ENCODE assay signal across 8 mouse cellular contexts in the genomic region with DNA sequence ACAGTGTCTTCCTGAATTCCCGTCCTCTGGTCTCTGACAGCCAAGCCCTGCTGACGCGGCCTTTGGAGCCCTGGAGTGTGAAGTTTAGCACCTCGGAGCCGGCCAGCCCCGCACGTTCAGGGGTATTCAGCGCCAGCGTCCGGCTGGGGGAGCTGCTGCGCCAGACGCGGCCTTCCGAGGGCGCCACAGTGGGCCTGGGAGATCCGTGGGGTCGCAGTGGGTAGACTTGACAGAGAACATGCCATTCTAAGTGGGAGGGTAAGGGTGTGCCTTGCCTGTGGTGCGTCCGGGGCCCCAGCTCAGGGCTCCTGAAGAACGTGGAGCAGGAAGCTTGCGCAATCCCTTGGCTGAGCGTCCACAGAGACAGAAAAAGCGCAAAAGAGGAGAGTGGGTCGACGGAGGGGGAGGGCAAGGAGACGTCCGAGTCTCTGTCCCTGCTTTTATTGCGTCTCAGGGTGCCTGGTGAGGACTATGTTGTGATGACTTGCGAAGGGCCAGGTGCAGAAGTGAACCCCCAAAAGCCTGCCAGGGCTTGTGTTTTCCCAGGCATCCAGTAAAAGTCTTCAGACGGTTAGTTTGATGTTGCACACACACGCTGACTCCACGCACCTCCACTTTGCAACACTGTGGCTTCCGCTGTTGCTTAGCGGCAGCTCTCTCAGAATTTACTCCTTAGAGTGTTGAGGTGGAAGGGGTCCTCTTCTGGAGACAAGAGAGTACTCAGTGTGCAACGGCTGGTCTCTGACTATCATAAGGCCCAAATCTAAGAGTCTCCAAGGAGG. TPM values are rescaled to one million over a fixed set of nuclear protein-coding genes. Genes with fewer than 3 reads are reported as not detected.
DNase-seq lines count a peak whose midpoint lies in the region; ATAC-seq and TF ChIP-seq lines count a peak whose summit lies in the region.

No protein-coding gene starts in this region.

- TF ChIP-seq POLR2A in embryonic fibroblast, embryonic 13.5 days (IDR thresholded peaks at IDR 0.05; ENCODE audit: low read depth, low read length): no peak

- no peaks in the 10 kb centered on the region for H3K9me3 ChIP-seq in forebrain, embryonic 10.5 days
- H3K9me3 ChIP-seq in forebrain, embryonic 16.5 days (ENCODE audit: control insufficient read depth, low read length): no peaks in the 10 kb centered on the region
- no peaks in the 10 kb centered on the region for H3K9me3 ChIP-seq in hindbrain, embryonic 16.5 days (ENCODE audit: control insufficient read depth, low read length)
- H3K9me3 ChIP-seq in liver, embryonic 11.5 days (ENCODE audit: control insufficient read depth, low read length): no peaks in the 10 kb centered on the region
- no peaks in the 10 kb centered on the region for H3K9me3 ChIP-seq in midbrain, postnatal 0 days (ENCODE audit: low read length)

- H3K4me2 ChIP-seq in forebrain, embryonic 16.5 days (ENCODE audit: low read length): no peak overlapping the region
- peak overlapping the region; percentile 1; the same call in 1 of the 2 replicates for H3K4me2 ChIP-seq in hindbrain, embryonic 16.5 days (ENCODE audit: low read length)
- peak overlapping the region; percentile 12 for H3K4me2 ChIP-seq in liver, embryonic 11.5 days
- no peak overlapping the region for H3K4me2 ChIP-seq in midbrain, postnatal 0 days (ENCODE audit: low read depth, low read length, poor library complexity, severe bottlenecking)

- no peaks in the 10 kb centered on the region for H3K36me3 ChIP-seq in forebrain, embryonic 10.5 days (replicated peaks)
- H3K36me3 ChIP-seq in forebrain, embryonic 16.5 days (ENCODE audit: control insufficient read depth, insufficient read depth): no peaks in the 10 kb centered on the region
- H3K36me3 ChIP-seq in hindbrain, embryonic 16.5 days (ENCODE audit: control insufficient read depth, insufficient read depth, low read length): no peaks in the 10 kb centered on the region
- H3K36me3 ChIP-seq in liver, embryonic 11.5 days (ENCODE audit: control insufficient read depth, insufficient read depth, low read length): no peaks in the 10 kb centered on the region
- H3K36me3 ChIP-seq in midbrain, postnatal 0 days (ENCODE audit: insufficient read depth, low read length): no peaks in the 10 kb centered on the region

- WGBS in forebrain, embryonic 10.5 days: 2% methylated on average over 35 of the region's 35 CpGs
- WGBS in forebrain, embryonic 16.5 days: 7% methylated on average over 35 of the region's 35 CpGs
- WGBS in hindbrain, embryonic 16.5 days: 2% methylated on average over 34 of the region's 35 CpGs
- WGBS in liver, embryonic 11.5 days: 3% methylated on average over 35 of the region's 35 CpGs
- WGBS in midbrain, postnatal 0 days: 3% methylated on average over 34 of the region's 35 CpGs

- peaks cover 89% of the 10 kb centered on the region for H3K4me1 ChIP-seq in forebrain, embryonic 10.5 days
- H3K4me1 ChIP-seq in forebrain, embryonic 16.5 days (replicated peaks; ENCODE audit: control insufficient read depth, insufficient read depth, low read length): peaks cover 52% of the 10 kb centered on the region
- H3K4me1 ChIP-seq in embryonic fibroblast, embryonic 13.5 days (ENCODE audit: control insufficient read depth, insufficient read depth, low read length): peaks cover 9% of the 10 kb centered on the region
- H3K4me1 ChIP-seq in hindbrain, embryonic 16.5 days (ENCODE audit: control insufficient read depth, insufficient read depth, low read depth, low read length): peaks cover 42% of the 10 kb centered on the region
- H3K4me1 ChIP-seq in liver, embryonic 11.5 days (replicated peaks; ENCODE audit: control insufficient read depth, insufficient read depth, low read length): peaks cover 44% of the 10 kb centered on the region
- peaks cover 20% of the 10 kb centered on the region; the same call in 1 of the 2 replicates for H3K4me1 ChIP-seq in midbrain, postnatal 0 days (ENCODE audit: insufficient read depth, low read length)

- TF ChIP-seq CTCF in embryonic fibroblast, embryonic 13.5 days (IDR thresholded peaks at IDR 0.05; ENCODE audit: borderline replicate concordance, insufficient read depth, low read length): 0 out of 2 replicates have a peak, but pooled peaks have one; percentile 4
- TF ChIP-seq CTCF in midbrain, postnatal 0 days (IDR thresholded peaks at IDR 0.05): peak; percentile 38

- no peak for ATAC-seq in forebrain, embryonic 16.5 days
- ATAC-seq in hindbrain, embryonic 16.5 days: no peak
- no peak for ATAC-seq in liver, embryonic 11.5 days (replicated peaks; ENCODE audit: low FRiP score)
- no peak for ATAC-seq in midbrain, postnatal 0 days (ENCODE audit: low FRiP score)

- no peak for DNase-seq in forebrain, embryonic 10.5 days (ENCODE audit: extremely low spot score, low spot score)
- peak; percentile 82 for DNase-seq in adrenal gland, adult 2 months
- DNase-seq in liver, embryonic 11.5 days (ENCODE audit: low spot score): peak; percentile 51
- DNase-seq in midbrain, postnatal 0 days (ENCODE audit: low spot score): no peak
- DNase-seq in yolk sac, embryonic 10.5 days (ENCODE audit: low spot score): no peak

- 0 out of 2 replicates have a peak overlapping the region, but pooled peaks have one; percentile 44 for H3K27ac ChIP-seq in forebrain, embryonic 10.5 days
- no peak overlapping the region for H3K27ac ChIP-seq in forebrain, embryonic 16.5 days (ENCODE audit: low read length)
- no peak overlapping the region for H3K27ac ChIP-seq in embryonic fibroblast, embryonic 13.5 days (ENCODE audit: insufficient read depth, low read length)
- H3K27ac ChIP-seq in hindbrain, embryonic 16.5 days (ENCODE audit: low read depth, low read length): no peak overlapping the region
- no peak overlapping the region for H3K27ac ChIP-seq in liver, embryonic 11.5 days (ENCODE audit: low read depth, low read length)
- H3K27ac ChIP-seq in midbrain, postnatal 0 days (ENCODE audit: low read depth, low read length): no peak overlapping the region

- peak overlapping the region; percentile 88; the same call in 1 of the 2 replicates for H3K4me3 ChIP-seq in forebrain, embryonic 10.5 days
- no peak overlapping the region for H3K4me3 ChIP-seq in forebrain, embryonic 16.5 days (replicated peaks; ENCODE audit: low read length)
- H3K4me3 ChIP-seq in embryonic fibroblast, embryonic 13.5 days (ENCODE audit: insufficient read depth, low read length): no peak overlapping the region
- H3K4me3 ChIP-seq in hindbrain, embryonic 16.5 days (ENCODE audit: low read length): no peak overlapping the region
- H3K4me3 ChIP-seq in liver, embryonic 11.5 days (ENCODE audit: low read depth, low read length): peak overlapping the region; percentile 1
- no peak overlapping the region for H3K4me3 ChIP-seq in midbrain, postnatal 0 days (ENCODE audit: low read depth, low read length)

- peaks cover 94% of the 10 kb centered on the region for H3K27me3 ChIP-seq in forebrain, embryonic 10.5 days (ENCODE audit: poor library complexity, severe bottlenecking)
- peaks cover 24% of the 10 kb centered on the region for H3K27me3 ChIP-seq in forebrain, embryonic 16.5 days (replicated peaks; ENCODE audit: control insufficient read depth, insufficient read depth, low read length)
- H3K27me3 ChIP-seq in hindbrain, embryonic 16.5 days (replicated peaks; ENCODE audit: control insufficient read depth, insufficient read depth, low read length): peaks cover 14% of the 10 kb centered on the region
- peaks cover 92% of the 10 kb centered on the region for H3K27me3 ChIP-seq in liver, embryonic 11.5 days (replicated peaks; ENCODE audit: control insufficient read depth, insufficient read depth, low read length)
- H3K27me3 ChIP-seq in midbrain, postnatal 0 days (ENCODE audit: insufficient read depth, low read length): peaks cover 11% of the 10 kb centered on the region; the same call in 1 of the 2 replicates

- no peak overlapping the region for H3K9ac ChIP-seq in forebrain, embryonic 16.5 days (replicated peaks; ENCODE audit: low read depth, low read length)
- H3K9ac ChIP-seq in hindbrain, embryonic 16.5 days (ENCODE audit: low read depth, low read length): no peak overlapping the region
- H3K9ac ChIP-seq in liver, embryonic 11.5 days (ENCODE audit: low read depth, low read length): no peak overlapping the region
- no peak overlapping the region for H3K9ac ChIP-seq in midbrain, postnatal 0 days (replicated peaks; ENCODE audit: low read length, poor library complexity, severe bottlenecking)

RNA-seq across cellular contexts. Expression of a gene that starts 1.5 kb away (rescaled TPM):
- 3.3 and 4.6 TPM in 2 replicates for polyA plus RNA-seq in forebrain, embryonic 10.5 days (2016; fragmentation: Nextera tagmentation; extraction: Ambion mirVana)
- 18.1 and 18.5 TPM in 2 replicates for polyA plus RNA-seq in forebrain, embryonic 16.5 days (2015; fragmentation: Nextera tagmentation; extraction: Ambion mirVana)
- total RNA-seq in adrenal gland, adult 2 months (2021): 100 to 1,000 TPM; 144 to 197 TPM
- 89.0 and 127 TPM in 2 replicates for polyA plus RNA-seq in adrenal gland, adult 2 months (2012; rRNA removed)
- 11.2 and 11.8 TPM in 2 replicates for polyA plus RNA-seq in embryonic fibroblast, embryonic 13.5 days (2011; ENCODE audit: insufficient read length, low read depth, missing spikeins)
- 23.4 and 24.8 TPM in 2 replicates for polyA plus RNA-seq in hindbrain, embryonic 16.5 days (2015; fragmentation: Nextera tagmentation; extraction: Ambion mirVana)
- 5.1 TPM in 2 replicates for polyA plus RNA-seq in liver, embryonic 11.5 days (2014; fragmentation: Nextera tagmentation; extraction: Ambion mirVana)
- 48.6 and 53.4 TPM in 2 replicates for total RNA-seq in midbrain, postnatal 0 days (2014; rRNA removed)
- polyA plus RNA-seq in midbrain, postnatal 0 days (2015; fragmentation: Nextera tagmentation; extraction: Ambion mirVana): 30.5 TPM in 2 replicates

RNA-seq across cellular contexts. Expression of a gene that starts 46.7 kb away (rescaled TPM):
- polyA plus RNA-seq in forebrain, embryonic 10.5 days (2016; fragmentation: Nextera tagmentation; extraction: Ambion mirVana): 9.5 and 11.3 TPM in 2 replicates
- 12.3 and 13.4 TPM in 2 replicates for polyA plus RNA-seq in forebrain, embryonic 16.5 days (2015; fragmentation: Nextera tagmentation; extraction: Ambion mirVana)
- 10 to 100 TPM; 16.3 to 22.9 TPM for total RNA-seq in adrenal gland, adult 2 months (2021)
- 11.3 and 12.2 TPM in 2 replicates for polyA plus RNA-seq in adrenal gland, adult 2 months (2012; rRNA removed)
- polyA plus RNA-seq in embryonic fibroblast, embryonic 13.5 days (2011; ENCODE audit: insufficient read length, low read depth, missing spikeins): 3.9 and 4.2 TPM in 2 replicates
- 8.5 and 9.5 TPM in 2 replicates for polyA plus RNA-seq in hindbrain, embryonic 16.5 days (2015; fragmentation: Nextera tagmentation; extraction: Ambion mirVana)
- polyA plus RNA-seq in liver, embryonic 11.5 days (2014; fragmentation: Nextera tagmentation; extraction: Ambion mirVana): 6.5 and 7.1 TPM in 2 replicates
- total RNA-seq in midbrain, postnatal 0 days (2014; rRNA removed): 14.9 and 15.5 TPM in 2 replicates
- polyA plus RNA-seq in midbrain, postnatal 0 days (2015; fragmentation: Nextera tagmentation; extraction: Ambion mirVana): 6.8 and 7.6 TPM in 2 replicates

Comparison
In these comparisons a context has a peak if more than half of its experiments do, and no peak if none do; other contexts are left out.
1. H3K4me3 ChIP-seq: peak in forebrain, embryonic 10.5 days (single experiment) and liver, embryonic 11.5 days (single experiment); none in forebrain, embryonic 16.5 days (single experiment), embryonic fibroblast, embryonic 13.5 days (single experiment), hindbrain, embryonic 16.5 days (single experiment) and midbrain, postnatal 0 days (single experiment).
2. DNase-seq: peak in adrenal gland, adult 2 months (single experiment) and liver, embryonic 11.5 days (single experiment); none in forebrain, embryonic 10.5 days (single experiment), midbrain, postnatal 0 days (single experiment) and yolk sac, embryonic 10.5 days (single experiment).
3. H3K4me2 ChIP-seq: peak in hindbrain, embryonic 16.5 days (single experiment) and liver, embryonic 11.5 days (single experiment); none in forebrain, embryonic 16.5 days (single experiment) and midbrain, postnatal 0 days (single experiment).